Mouse (Mus musculus) telencephalon, adult 2 months (tissue): ENCODE results near the gene Pla2g4f.

ENCODE experiments used
- DNase-seq: peaks from one replicate; pipeline ENCODE4 v3.0.0-alpha.2; 2011; ENCODE audit warnings: low read depth, low spot score

Pla2g4f gene

GRCm38 (mm10) chr2:120281221-120281620 lies 32.7 kb downstream of the Pla2g4f start:
- no peak for DNase-seq

- no peak for DNase-seq
Measured at GRCm38 (mm10) chr2:120279961-120280360, 34.0 kb downstream of the Pla2g4f start.

GRCm38 (mm10) chr2:120276951-120277350 lies 37.0 kb downstream of the Pla2g4f start:
- no peak for DNase-seq

- no peak for DNase-seq
Measured at GRCm38 (mm10) chr2:120268635-120269034, 45.3 kb downstream of the Pla2g4f start.

- DNase-seq: no peak
Measured at GRCm38 (mm10) chr2:120265523-120265922, 48.4 kb downstream of the Pla2g4f start.

- DNase-seq: no peak
Measured at GRCm38 (mm10) chr2:120264858-120265257, 49.1 kb downstream of the Pla2g4f start.

GRCm38 (mm10) chr2:120262876-120263275 lies 51.1 kb downstream of the Pla2g4f start:
- no peak for DNase-seq

GRCm38 (mm10) chr2:120261346-120261745 lies 52.6 kb downstream of the Pla2g4f start:
- DNase-seq: no peak

- no peak for DNase-seq
Measured at GRCm38 (mm10) chr2:120256259-120256658, 57.7 kb downstream of the Pla2g4f start.

GRCm38 (mm10) chr2:120252644-120253043 lies 61.3 kb downstream of the Pla2g4f start:
- no peak for DNase-seq
